Mouse (Mus musculus) limb, embryonic 10.5 days (tissue): Measurements from ENCODE around the gene Tmem131l. TPM values are rescaled to one million over a fixed set of nuclear protein-coding genes. Genes with fewer than 3 reads are reported as not detected.

Source experiments
- polyA plus RNA-seq: library from polyadenylated mRNA; unstranded; fragments of >200 nt; fragmentation: Nextera tagmentation; extraction: Ambion mirVana; gene quantifications from 2 replicates; pipeline ENCODE4 v1.2.1, GENCODE M21; 2016

The Tmem131l gene
- polyA plus RNA-seq, 1 experiment from 2014 or later: 84.5 TPM

Other genes with a start within 250 kb of the Tmem131l start
- gene Tlr2, start 198.4 kb downstream of the Tmem131l start, polyA plus RNA-seq: 0.74 and 1.2 TPM in 2 replicates
- gene Mnd1, start 115.6 kb upstream of the Tmem131l start, polyA plus RNA-seq: 17.4 and 21.0 TPM in 2 replicates
- 0.58 and 0.60 TPM in 2 replicates for gene Gm6525, start 133.9 kb upstream of the Tmem131l start, polyA plus RNA-seq